Mouse (Mus musculus): Measurements from ENCODE around the gene Luc7l2. TPM values are rescaled to one million over a fixed set of nuclear protein-coding genes. Genes with fewer than 3 reads are reported as not detected.
A peak's percentile ranks its signal among the peaks of the same experiment; 100 is the strongest.

The Luc7l2 gene
- total and polyA plus RNA-seq, 3 experiments = 75.8 to 400 (median 211) TPM

- H3K27me3 ChIP-seq (ENCODE audit: insufficient read depth, low read length) = peaks cover 21% of the 10 kb centered on the region
- no peak for TF ChIP-seq GATA2 (IDR thresholded peaks at IDR 0.05; ENCODE audit: borderline replicate concordance, low read depth, low read length)
- no peak for TF ChIP-seq GATA1 (IDR thresholded peaks at IDR 0.05; ENCODE audit: borderline replicate concordance, low read length)
- no peak for TF ChIP-seq POLR2AphosphoS5 (IDR thresholded peaks at IDR 0.05; ENCODE audit: insufficient replicate concordance, low read depth, low read length)
- no peak for TF ChIP-seq CTCF (IDR thresholded peaks at IDR 0.05; ENCODE audit: low read depth, low read length)
- no peak for TF ChIP-seq TAL1 (conservative IDR thresholded peaks at IDR 0.05; ENCODE audit: low read depth, low read length)
- H3K4me1 ChIP-seq (ENCODE audit: insufficient read depth, low read depth, low read length) = peaks cover 21% of the 10 kb centered on the region
- ATAC-seq (ENCODE audit: extremely low read depth, insufficient number of reproducible peaks, low FRiP score, poor library complexity, severe bottlenecking) (no peak), DNase-seq (ENCODE audit: low spot score) (no peak)
- H3K4me3 ChIP-seq (ENCODE audit: low read depth, low read length) = no peak overlapping the region
- H3K36me3 ChIP-seq (replicated peaks) = peaks cover 52% of the 10 kb centered on the region
- no peaks in the 10 kb centered on the region; the same call in 1 of the 2 replicates for H3K9me3 ChIP-seq (replicated peaks)
Measured at GRCm38 (mm10) chr6:38632826-38633225, 81.7 kb downstream of the Luc7l2 start.

DNA sequence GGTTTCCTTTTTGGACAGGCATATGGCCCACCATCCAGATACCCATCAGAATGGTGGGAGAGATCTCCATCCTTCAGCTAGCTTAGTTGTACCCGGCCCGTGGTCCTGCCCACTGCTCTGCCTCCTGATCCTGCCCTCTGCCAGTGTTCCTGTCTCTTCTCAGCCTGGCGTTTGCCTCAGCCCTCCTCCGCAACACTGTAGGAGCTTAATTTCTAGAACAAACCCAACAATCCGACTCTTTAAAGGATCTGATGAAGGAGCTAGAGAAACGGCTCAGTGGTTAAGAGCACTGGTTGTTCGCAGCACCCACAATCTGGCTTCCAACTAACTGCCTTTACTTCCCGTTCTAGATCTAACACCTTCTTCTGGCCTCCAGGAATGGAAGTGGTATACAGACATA lies 83.3 kb downstream of the Luc7l2 start:
- no peak for ATAC-seq (ENCODE audit: extremely low read depth, insufficient number of reproducible peaks, low FRiP score, poor library complexity, severe bottlenecking)
- peaks cover 33% of the 10 kb centered on the region for H3K27me3 ChIP-seq (ENCODE audit: insufficient read depth, low read length)

GRCm38 (mm10) chr6:38635941-38636851 lies 85.1 kb downstream of the Luc7l2 start:
- Histone ChIP-seq H3K9me3 (replicated peaks) (no peaks in the 10 kb centered on the region; the same call in 1 of the 2 replicates), H3K4me1 (ENCODE audit: insufficient read depth, low read depth, low read length) (peaks cover 19% of the 10 kb centered on the region), H3K4me3 (ENCODE audit: low read depth, low read length) (peak overlapping the region; percentile 67), H3K27me3 (ENCODE audit: insufficient read depth, low read length) (peaks cover 51% of the 10 kb centered on the region), H3K36me3 (replicated peaks) (peaks cover 20% of the 10 kb centered on the region)
- DNase-seq (ENCODE audit: low spot score) (no peak), ATAC-seq (ENCODE audit: extremely low read depth, insufficient number of reproducible peaks, low FRiP score, poor library complexity, severe bottlenecking) (no peak)
- TF ChIP-seq POLR2AphosphoS5 (IDR thresholded peaks at IDR 0.05; ENCODE audit: insufficient replicate concordance, low read depth, low read length) (no peak), TAL1 (conservative IDR thresholded peaks at IDR 0.05; ENCODE audit: low read depth, low read length) (no peak), GATA2 (IDR thresholded peaks at IDR 0.05; ENCODE audit: borderline replicate concordance, low read depth, low read length) (no peak), CTCF (IDR thresholded peaks at IDR 0.05; ENCODE audit: low read depth, low read length) (no peak), GATA1 (IDR thresholded peaks at IDR 0.05; ENCODE audit: borderline replicate concordance, low read length) (no peak)

More for the DNA sequence above, 83.3 kb downstream of the Luc7l2 start:
- DNase-seq (ENCODE audit: low spot score) = no peak
- TF ChIP-seq CTCF (IDR thresholded peaks at IDR 0.05; ENCODE audit: low read depth, low read length) (no peak), TAL1 (conservative IDR thresholded peaks at IDR 0.05; ENCODE audit: low read depth, low read length) (no peak), POLR2AphosphoS5 (IDR thresholded peaks at IDR 0.05; ENCODE audit: insufficient replicate concordance, low read depth, low read length) (no peak), GATA2 (IDR thresholded peaks at IDR 0.05; ENCODE audit: borderline replicate concordance, low read depth, low read length) (no peak), GATA1 (IDR thresholded peaks at IDR 0.05; ENCODE audit: borderline replicate concordance, low read length) (no peak)
- H3K9me3 ChIP-seq (replicated peaks) = no peaks in the 10 kb centered on the region; the same call in 1 of the 2 replicates
- no peak overlapping the region for H3K4me3 ChIP-seq (ENCODE audit: low read depth, low read length)
- peaks cover 37% of the 10 kb centered on the region for H3K36me3 ChIP-seq (replicated peaks)
- peaks cover 21% of the 10 kb centered on the region for H3K4me1 ChIP-seq (ENCODE audit: insufficient read depth, low read depth, low read length)

DNA sequence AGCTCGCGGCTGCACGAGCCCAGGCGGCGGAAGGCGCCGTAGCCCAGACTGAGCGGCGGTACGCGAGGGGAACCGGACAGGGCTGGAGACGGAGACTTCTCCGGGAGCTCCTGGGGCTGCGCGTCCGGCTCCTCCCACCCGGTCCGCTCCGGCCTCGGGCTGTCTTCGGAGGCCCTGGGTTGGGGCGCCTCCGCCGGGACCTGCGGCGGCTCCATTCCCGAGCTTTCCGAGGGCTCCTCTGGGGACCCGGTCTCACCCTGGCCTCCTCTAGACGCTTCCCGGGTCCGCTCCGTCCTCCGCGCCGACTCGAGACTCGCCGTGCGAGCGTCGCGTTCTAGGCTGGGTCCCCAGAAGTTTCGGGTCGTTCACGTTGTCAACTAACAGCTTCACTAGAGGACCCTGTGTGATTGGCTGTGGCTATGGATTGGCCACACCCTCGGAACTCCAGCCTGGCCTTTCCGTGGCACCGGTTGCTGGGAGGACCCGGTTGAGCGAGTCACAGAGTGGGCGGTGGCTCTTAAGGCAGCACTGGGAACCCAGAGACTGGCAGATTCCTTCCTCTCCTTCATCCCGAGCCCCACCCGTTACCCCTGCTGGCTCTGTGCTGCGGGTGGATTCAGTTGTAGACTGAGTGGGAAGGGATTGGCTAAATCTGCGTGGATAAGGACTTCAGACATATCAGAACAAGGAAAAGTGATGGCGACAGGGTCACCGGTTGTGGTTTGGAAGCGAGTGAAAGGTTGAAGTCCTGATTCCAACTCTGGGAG lies 85.9 kb downstream of the Luc7l2 start, which contains the start of gene Klrg2:
Klrg2 (minus strand) TSS at position 391 of the 767 bp plus-strand sequence.
- Histone ChIP-seq H3K27me3 (ENCODE audit: insufficient read depth, low read length) (peaks cover 57% of the 10 kb centered on the region), H3K9me3 (replicated peaks) (no peaks in the 10 kb centered on the region; the same call in 1 of the 2 replicates), H3K4me3 (ENCODE audit: low read depth, low read length) (peak within 1 kb of the TSS; percentile 67), H3K36me3 (replicated peaks) (peaks cover 18% of the 10 kb centered on the region), H3K4me1 (ENCODE audit: insufficient read depth, low read depth, low read length) (peaks cover 19% of the 10 kb centered on the region)
- TF ChIP-seq CTCF (IDR thresholded peaks at IDR 0.05; ENCODE audit: low read depth, low read length) = no peak
- TF ChIP-seq GATA1 (IDR thresholded peaks at IDR 0.05; ENCODE audit: borderline replicate concordance, low read length) = no peak
- no peak for TF ChIP-seq POLR2AphosphoS5 (IDR thresholded peaks at IDR 0.05; ENCODE audit: insufficient replicate concordance, low read depth, low read length)
- TF ChIP-seq TAL1 (conservative IDR thresholded peaks at IDR 0.05; ENCODE audit: low read depth, low read length) = no peak
- no peak for TF ChIP-seq GATA2 (IDR thresholded peaks at IDR 0.05; ENCODE audit: borderline replicate concordance, low read depth, low read length)
- ATAC-seq (ENCODE audit: extremely low read depth, insufficient number of reproducible peaks, low FRiP score, poor library complexity, severe bottlenecking) (peak; percentile 34; the same call in 1 of the 2 replicates), DNase-seq (ENCODE audit: low spot score) (peak; percentile 31)

DNA sequence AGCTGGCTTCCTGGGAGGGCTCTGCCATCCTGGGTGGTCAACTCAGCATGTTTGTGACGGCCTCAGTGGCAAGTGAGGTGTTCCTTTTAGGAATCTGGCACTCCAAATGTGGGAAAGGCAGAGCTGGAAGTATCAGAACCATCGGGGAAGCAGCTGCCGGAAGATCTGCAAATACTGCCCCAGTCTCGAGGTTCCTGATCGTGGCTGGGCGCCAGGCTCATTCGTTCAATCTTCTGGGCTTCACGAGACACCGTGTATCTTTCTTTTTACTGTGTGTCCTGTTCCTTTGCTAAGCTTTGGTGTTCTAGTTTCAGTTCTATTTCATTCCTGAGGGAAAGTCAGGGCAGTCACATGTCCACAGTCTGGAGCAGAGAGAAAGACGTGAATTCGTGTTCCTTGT lies 89.3 kb downstream of the Luc7l2 start:
- DNase-seq (ENCODE audit: low spot score) (no peak), ATAC-seq (ENCODE audit: extremely low read depth, insufficient number of reproducible peaks, low FRiP score, poor library complexity, severe bottlenecking) (no peak)
- no peaks in the 10 kb centered on the region for H3K36me3 ChIP-seq (replicated peaks)
- TF ChIP-seq GATA1 (IDR thresholded peaks at IDR 0.05; ENCODE audit: borderline replicate concordance, low read length) (no peak), CTCF (IDR thresholded peaks at IDR 0.05; ENCODE audit: low read depth, low read length) (no peak), POLR2AphosphoS5 (IDR thresholded peaks at IDR 0.05; ENCODE audit: insufficient replicate concordance, low read depth, low read length) (no peak), GATA2 (IDR thresholded peaks at IDR 0.05; ENCODE audit: borderline replicate concordance, low read depth, low read length) (no peak), TAL1 (conservative IDR thresholded peaks at IDR 0.05; ENCODE audit: low read depth, low read length) (no peak)
- H3K4me1 ChIP-seq (ENCODE audit: insufficient read depth, low read depth, low read length) = peaks cover 23% of the 10 kb centered on the region
- no peak overlapping the region for H3K4me3 ChIP-seq (ENCODE audit: low read depth, low read length)
- no peaks in the 10 kb centered on the region; the same call in 1 of the 2 replicates for H3K9me3 ChIP-seq (replicated peaks)
- H3K27me3 ChIP-seq (ENCODE audit: insufficient read depth, low read length) = peaks cover 79% of the 10 kb centered on the region

Measured in G1E (cell line).